Mouse (Mus musculus) spleen, adult 2 months (tissue): ENCODE data around the gene Ammecr1. TPM values are rescaled to one million over a fixed set of nuclear protein-coding genes. Genes with fewer than 3 reads are reported as not detected.
A peak's percentile ranks its signal among the peaks of the same experiment; 100 is the strongest.

Source experiments
- DNase-seq, 2 experiments: peaks; one replicate each; pipeline versions ENCODE4 v3.0.0 to v3.0.0-alpha.2; 2012 to 2021; ENCODE audit warnings: low spot score in 2 of 2, low read depth in 1 of 2
- H3K27ac ChIP-seq: fragments of 200-500 bp; 2 replicates; pipeline ENCODE4 v1.5.1; 2012; ENCODE audit warnings: low read length, inconsistent platforms; ENCODE audit not compliant: insufficient read depth
- H3K27me3 ChIP-seq: fragments of 200-500 bp; 2 replicates; pipeline ENCODE4 v1.6.1; 2012; ENCODE audit warnings: mild to moderate bottlenecking, moderate library complexity, low read length, inconsistent platforms; ENCODE audit not compliant: control insufficient read depth, insufficient read depth
- H3K36me3 ChIP-seq: fragments of 200-500 bp; 2 replicates; pipeline ENCODE4 v1.6.1; 2012; ENCODE audit warnings: mild to moderate bottlenecking, low read length, inconsistent platforms; ENCODE audit not compliant: control insufficient read depth, insufficient read depth
- H3K4me1 ChIP-seq: fragments of 200-500 bp; 2 replicates; pipeline ENCODE4 v1.6.1; 2011; ENCODE audit warnings: inconsistent platforms; ENCODE audit not compliant: control insufficient read depth, insufficient read depth, insufficient read length
- H3K4me3 ChIP-seq: fragments of 200-500 bp; 2 replicates; pipeline ENCODE4 v1.5.1; 2011; ENCODE audit warnings: mild to moderate bottlenecking, inconsistent platforms; ENCODE audit not compliant: insufficient read depth, insufficient read length; ENCODE audit errors: extremely low read depth
- CTCF ChIP-seq: fragments of 200-500 bp; IDR thresholded peaks from 2 replicates; pipeline ENCODE4 v1.5.1; 2011; ENCODE audit warnings: mild to moderate bottlenecking, inconsistent platforms; ENCODE audit not compliant: insufficient read depth, insufficient read length, insufficient replicate concordance; ENCODE audit errors: extremely low read depth
- POLR2A ChIP-seq: fragments of 200-500 bp; IDR thresholded peaks from 2 replicates; pipeline ENCODE4 v1.6.1; 2011; ENCODE audit warnings: low read depth, low read length, inconsistent platforms
- WGBS: fragments of 180-500 bp; shearing (Covaris S2); methylation state at CpG from one replicate; pipeline ENCODE4 v1.1.7; 2018; 5-methylcytosine and 5-hydroxymethylcytosine counted together
- polyA plus RNA-seq: library from polyadenylated mRNA; depleted of rRNA; stranded (reverse); fragments of >200 nt; gene quantifications from 2 replicates; pipeline ENCODE4 v1.2.3, GENCODE M21; 2012

Gene Ammecr1
- polyA plus RNA-seq, 1 experiment, result 1.6 TPM

DNA sequence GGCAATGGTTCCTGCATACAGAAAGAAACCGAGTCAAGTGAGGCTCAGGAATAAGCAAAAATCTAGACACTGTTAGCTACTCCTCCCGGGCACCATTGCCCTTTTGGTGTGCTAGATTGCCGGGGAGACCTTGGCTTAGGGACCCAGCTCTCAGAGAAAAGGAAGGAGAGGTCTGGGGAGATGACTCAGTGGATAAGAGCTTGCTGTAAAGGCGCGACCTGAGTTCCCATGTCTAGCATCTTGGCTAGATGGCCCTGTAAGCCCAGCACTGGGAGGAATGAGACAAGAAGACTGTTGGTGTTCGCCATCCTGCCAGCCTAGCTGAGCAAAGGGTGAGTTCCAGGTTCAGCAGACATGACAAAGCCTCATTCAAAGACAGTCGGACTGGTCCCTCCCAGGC, 127.1 kb downstream of the Ammecr1 start:
- TF ChIP-seq CTCF (no peak), POLR2A (no peak)
- H3K36me3 ChIP-seq, result no peaks in the 10 kb centered on the region
- no peak for DNase-seq
- H3K27me3 ChIP-seq, result no peaks in the 10 kb centered on the region
- no peak overlapping the region for H3K4me3 ChIP-seq
- H3K27ac ChIP-seq, result no peak overlapping the region
- H3K4me1 ChIP-seq, result no peaks in the 10 kb centered on the region
- WGBS, result 89% methylated on average over 7 of the region's 7 CpGs

DNA sequence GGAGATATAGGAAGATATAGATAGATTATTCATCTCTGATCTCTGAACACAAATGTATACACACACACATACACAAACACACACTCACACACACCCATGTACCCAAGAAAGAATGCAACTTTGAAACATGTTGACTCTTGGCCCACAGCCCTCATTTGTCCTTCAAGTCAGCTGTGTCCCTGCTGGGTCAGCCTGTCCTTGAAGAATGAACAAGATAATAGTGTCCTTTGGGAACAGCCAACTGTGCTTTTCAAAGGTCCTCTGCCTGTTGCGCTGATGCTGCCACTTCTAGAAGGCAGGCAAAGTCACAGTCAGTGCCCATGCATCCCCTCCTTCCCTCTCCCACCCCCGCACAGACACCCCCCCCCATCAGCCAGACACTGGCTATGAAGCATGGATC, 127.7 kb downstream of the Ammecr1 start:
- Histone ChIP-seq H3K27me3 (no peaks in the 10 kb centered on the region), H3K4me1 (no peaks in the 10 kb centered on the region), H3K4me3 (no peak overlapping the region), H3K36me3 (no peaks in the 10 kb centered on the region), H3K27ac (no peak overlapping the region)
- WGBS, result 71% methylated on average over 2 of the region's 2 CpGs
- TF ChIP-seq CTCF (no peak), POLR2A (no peak)
- no peak for DNase-seq

DNA sequence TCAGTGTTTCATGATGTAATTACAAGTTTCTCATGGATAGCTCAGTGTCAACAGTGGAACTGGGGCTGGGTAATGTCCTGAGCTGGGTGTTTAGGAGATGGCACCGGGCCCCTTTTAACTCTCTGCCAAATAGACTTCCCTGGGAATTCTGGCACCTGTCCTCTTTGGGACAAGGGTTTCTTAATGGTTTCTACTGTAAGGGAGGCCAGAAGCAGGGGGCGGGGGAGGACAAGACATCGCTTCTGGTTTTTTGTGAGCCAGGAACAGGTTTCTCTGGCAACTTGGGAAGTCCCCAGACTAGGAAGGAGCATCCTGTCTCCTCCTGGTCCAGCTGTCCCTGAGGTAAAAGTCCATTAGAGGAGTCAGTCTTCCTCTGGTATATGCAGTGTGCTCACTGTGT, 129.2 kb downstream of the Ammecr1 start:
- 93% methylated on average over 3 of the region's 3 CpGs for WGBS
- no peak for TF ChIP-seq CTCF
- Histone ChIP-seq H3K4me3 (no peak overlapping the region), H3K27me3 (no peaks in the 10 kb centered on the region), H3K36me3 (no peaks in the 10 kb centered on the region), H3K4me1 (no peaks in the 10 kb centered on the region; the same call in 1 of the 2 replicates), H3K27ac (no peak overlapping the region)
- DNase-seq, result no peak

DNA sequence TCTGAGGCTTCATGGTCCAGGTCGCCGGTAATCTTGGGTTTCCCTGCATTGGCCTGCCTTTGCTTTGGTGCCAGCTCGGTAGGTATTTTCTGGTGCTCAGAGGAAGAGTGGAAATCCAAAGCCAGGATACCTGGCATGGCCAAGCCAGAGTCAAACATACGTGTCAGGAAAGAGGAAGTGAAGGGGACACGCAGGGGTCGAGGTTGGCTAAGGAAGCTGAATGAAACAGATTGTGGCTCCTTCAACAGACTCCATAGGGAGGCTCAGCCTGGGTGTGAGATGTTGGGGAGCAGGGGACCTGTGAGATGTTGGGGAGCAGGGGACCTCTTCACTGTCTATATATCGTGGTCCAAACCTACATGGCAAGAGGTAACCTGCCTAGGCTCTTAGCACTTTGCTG, 130.1 kb downstream of the Ammecr1 start:
- no peaks in the 10 kb centered on the region for H3K27me3 ChIP-seq
- H3K27ac ChIP-seq, result no peak overlapping the region
- DNase-seq, result no peak
- 76% methylated on average over 7 of the region's 7 CpGs for WGBS
- no peak overlapping the region for H3K4me3 ChIP-seq
- no peaks in the 10 kb centered on the region; the same call in 1 of the 2 replicates for H3K4me1 ChIP-seq
- TF ChIP-seq CTCF, result no peak
- H3K36me3 ChIP-seq, result no peaks in the 10 kb centered on the region

DNA sequence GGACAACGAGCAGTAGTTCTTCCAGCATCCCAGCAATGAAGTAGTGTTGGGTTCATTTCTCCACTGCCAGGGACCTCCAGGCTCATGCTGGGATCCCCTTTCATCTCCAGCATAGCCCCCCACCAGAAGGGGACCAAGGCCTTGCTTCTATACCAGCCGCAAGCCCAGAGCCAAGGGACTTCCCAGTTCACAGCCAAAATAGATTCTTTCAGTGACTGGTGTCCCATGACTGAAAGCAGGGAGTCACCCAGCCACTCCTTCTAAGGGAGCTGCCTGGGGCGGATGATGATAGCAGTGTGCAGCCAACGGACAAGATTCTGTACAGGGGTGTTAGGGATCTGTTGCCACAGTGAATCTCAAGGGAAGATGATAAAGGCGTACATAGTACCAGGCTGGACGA, 131.7 kb downstream of the Ammecr1 start:
- 91% methylated on average over 6 of the region's 6 CpGs for WGBS
- no peak overlapping the region for H3K4me3 ChIP-seq
- H3K36me3 ChIP-seq, result no peaks in the 10 kb centered on the region
- peaks cover 2% of the 10 kb centered on the region; the same call in 1 of the 2 replicates for H3K4me1 ChIP-seq
- DNase-seq, result no peak
- TF ChIP-seq CTCF, result no peak
- TF ChIP-seq POLR2A, result no peak
- H3K27ac ChIP-seq, result peak overlapping the region; percentile 9; the same call in 1 of the 2 replicates
- H3K27me3 ChIP-seq, result no peaks in the 10 kb centered on the region

DNA sequence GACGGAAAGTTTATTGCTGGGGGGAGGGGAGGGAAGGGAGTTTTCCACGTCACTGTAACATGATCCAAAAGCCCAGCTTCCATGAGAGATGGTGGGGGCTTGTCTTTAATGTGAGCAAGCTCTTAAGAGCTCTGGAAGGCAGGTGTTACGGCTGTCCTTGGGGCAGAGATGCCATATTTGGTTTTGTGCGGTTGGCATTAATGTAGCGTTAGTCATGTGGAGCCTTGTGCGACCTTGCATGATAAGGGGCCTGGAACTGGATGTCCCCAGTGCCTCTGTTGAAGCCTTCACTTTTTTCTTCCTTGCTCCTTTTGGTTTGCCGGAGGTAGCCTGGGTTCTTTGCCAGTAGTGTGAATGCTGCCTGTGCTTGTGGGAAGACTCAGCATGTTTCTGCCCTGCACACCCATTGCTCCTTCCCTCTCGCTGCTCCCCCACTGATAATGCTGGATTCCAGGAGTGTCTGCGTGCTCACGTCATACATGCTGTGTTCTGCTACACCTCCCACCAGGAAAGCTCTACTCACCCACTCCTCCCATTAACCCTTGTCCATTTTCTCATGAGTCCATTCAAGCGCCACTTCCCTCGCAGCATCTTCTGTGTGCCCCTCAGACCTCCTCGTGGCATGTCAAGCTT, 133.2 kb downstream of the Ammecr1 start:
- Histone ChIP-seq H3K27ac (no peak overlapping the region), H3K4me1 (peaks cover 2% of the 10 kb centered on the region; the same call in 1 of the 2 replicates), H3K27me3 (no peaks in the 10 kb centered on the region), H3K36me3 (no peaks in the 10 kb centered on the region), H3K4me3 (no peak overlapping the region)
- no peak for DNase-seq
- TF ChIP-seq CTCF (no peak), POLR2A (no peak)
- WGBS, result 77% methylated on average over 13 of the region's 13 CpGs

DNA sequence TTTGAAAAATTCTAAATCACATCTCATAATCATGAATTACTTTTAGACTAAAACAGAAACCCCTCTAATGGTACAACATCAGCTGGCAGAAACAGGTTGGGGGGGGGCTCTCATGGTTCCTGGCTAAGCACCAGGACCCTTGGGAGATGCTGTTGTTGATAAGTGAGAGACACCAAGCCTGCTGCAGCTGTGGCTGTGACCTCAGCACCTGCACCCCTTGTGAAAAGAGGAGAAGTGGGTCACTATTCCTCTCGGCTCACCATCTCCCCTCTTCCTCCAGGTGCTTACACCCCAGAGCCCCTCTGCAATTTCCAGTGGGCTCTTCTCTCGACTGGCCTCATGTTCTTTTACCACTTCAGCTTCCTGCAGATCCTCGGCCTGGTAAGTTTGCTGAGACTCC, 134.3 kb downstream of the Ammecr1 start:
- TF ChIP-seq POLR2A (no peak), CTCF (no peak)
- H3K27ac ChIP-seq, result no peak overlapping the region
- H3K36me3 ChIP-seq, result no peaks in the 10 kb centered on the region
- 42% methylated on average over 3 of the region's 3 CpGs for WGBS
- H3K4me1 ChIP-seq, result peaks cover 2% of the 10 kb centered on the region; the same call in 1 of the 2 replicates
- DNase-seq, result no peak
- H3K4me3 ChIP-seq, result no peak overlapping the region
- no peaks in the 10 kb centered on the region for H3K27me3 ChIP-seq
